Mouse (Mus musculus) heart, postnatal 0 days (tissue): ENCODE data around the gene D630045J12Rik.

Source experiments
- CTCF ChIP-seq: IDR thresholded peaks from 2 replicates; pipeline ENCODE4 v1.5.1; 2016; ENCODE audit warnings: antibody characterized with exemption, control low read depth, low read depth
- EP300 ChIP-seq: IDR thresholded peaks from 2 replicates; pipeline ENCODE4 v1.6.1; 2016; ENCODE audit warnings: antibody characterized with exemption, low read depth

- TF ChIP-seq EP300 (no peak), CTCF (no peak)
These were observed 142.9 kb downstream of the D630045J12Rik start for GRCm38 (mm10) chr6:38110859-38111258.
